Mouse (Mus musculus): Measurements from ENCODE around the gene Gm20388. TPM values are rescaled to one million over a fixed set of nuclear protein-coding genes. Genes with fewer than 3 reads are reported as not detected.

Gene Gm20388
- polyA plus RNA-seq, 1 experiment from 2014 or later = not detected

DNA sequence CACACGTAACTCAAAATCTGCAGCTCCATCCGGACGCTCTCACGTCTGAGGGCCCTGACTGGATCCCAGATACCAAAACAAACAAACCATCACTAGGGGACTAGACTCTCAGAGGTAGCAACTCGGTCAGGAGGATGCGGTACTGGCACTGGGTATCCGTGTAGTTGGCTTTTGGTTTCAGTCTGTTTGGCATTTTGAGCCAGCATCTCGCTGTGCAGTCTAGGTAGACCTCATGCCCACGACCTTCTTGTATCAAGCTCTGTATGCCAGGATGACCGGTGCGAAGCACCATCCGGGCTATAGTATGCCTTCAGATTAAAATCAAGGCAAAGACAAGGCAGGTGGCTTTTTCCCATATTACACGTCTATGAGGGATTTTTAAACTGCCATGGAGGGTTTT is 3916.9 kb downstream of the Gm20388 start:
- Histone ChIP-seq H3K36me3 (ENCODE audit: control insufficient read depth, insufficient read depth, low read length) (peaks cover 82% of the 10 kb centered on the region), H3K4me2 (ENCODE audit: low read length) (no peak overlapping the region), H3K27ac (replicated peaks in 1 of 2; ENCODE audit: control insufficient read depth in 1 of 2, insufficient read depth in 1 of 2, low read depth in 2 of 2, low read length in 2 of 2) (no peak overlapping the region), H3K4me1 (ENCODE audit: control insufficient read depth in 2 of 2, insufficient read depth in 2 of 2, low read length in 2 of 2) (no peaks in the 10 kb centered on the region), H3K9ac (ENCODE audit: low read length) (no peak overlapping the region), H3K9me3 (ENCODE audit: control insufficient read depth, low read length) (peaks cover 4% of the 10 kb centered on the region; the same call in 1 of the 2 replicates), H3K27me3 (ENCODE audit: control insufficient read depth, insufficient read depth, low read length) (no peaks in the 10 kb centered on the region), H3K4me3 (ENCODE audit: control insufficient read depth in 1 of 2, insufficient read depth in 1 of 2, low read depth in 1 of 2, low read length in 2 of 2) (no peak overlapping the region)
- ATAC-seq (ENCODE audit: insufficient number of reproducible peaks, insufficient read depth, low FRiP score, low read depth) = no peak
- WGBS = 87% methylated on average over 13 of the region's 13 CpGs

GRCm38 (mm10) chr8:123832757-123833156 is 3922.1 kb downstream of the Gm20388 start:
- Histone ChIP-seq H3K27ac (replicated peaks in 1 of 2; ENCODE audit: control insufficient read depth in 1 of 2, insufficient read depth in 1 of 2, low read depth in 2 of 2, low read length in 2 of 2) (no peak overlapping the region), H3K27me3 (ENCODE audit: control insufficient read depth, insufficient read depth, low read length) (no peaks in the 10 kb centered on the region), H3K36me3 (ENCODE audit: control insufficient read depth, insufficient read depth, low read length) (peaks cover 86% of the 10 kb centered on the region), H3K4me1 (ENCODE audit: control insufficient read depth in 2 of 2, insufficient read depth in 2 of 2, low read length in 2 of 2) (no peaks in the 10 kb centered on the region), H3K4me2 (ENCODE audit: low read length) (no peak overlapping the region), H3K4me3 (ENCODE audit: control insufficient read depth in 1 of 2, insufficient read depth in 1 of 2, low read depth in 1 of 2, low read length in 2 of 2) (no peak overlapping the region), H3K9ac (ENCODE audit: low read length) (no peak overlapping the region), H3K9me3 (ENCODE audit: control insufficient read depth, low read length) (no peaks in the 10 kb centered on the region)
- no peak for ATAC-seq (ENCODE audit: insufficient number of reproducible peaks, insufficient read depth, low FRiP score, low read depth)
- WGBS = 96% methylated on average over 4 of the region's 4 CpGs

GRCm38 (mm10) chr8:123835451-123835850 is 3924.8 kb downstream of the Gm20388 start:
- H3K4me2 ChIP-seq (ENCODE audit: low read length) = no peak overlapping the region
- ATAC-seq (ENCODE audit: insufficient number of reproducible peaks, insufficient read depth, low FRiP score, low read depth) = no peak
- WGBS = 50% methylated on average over 9 of the region's 9 CpGs
- H3K9me3 ChIP-seq (ENCODE audit: control insufficient read depth, low read length) = no peaks in the 10 kb centered on the region
- H3K27ac ChIP-seq (replicated peaks in 1 of 2; ENCODE audit: control insufficient read depth in 1 of 2, insufficient read depth in 1 of 2, low read depth in 2 of 2, low read length in 2 of 2) = no peak overlapping the region
- H3K4me3 ChIP-seq (ENCODE audit: control insufficient read depth in 1 of 2, insufficient read depth in 1 of 2, low read depth in 1 of 2, low read length in 2 of 2) = no peak overlapping the region
- no peak overlapping the region for H3K9ac ChIP-seq (ENCODE audit: low read length)
- H3K4me1 ChIP-seq (ENCODE audit: control insufficient read depth in 2 of 2, insufficient read depth in 2 of 2, low read length in 2 of 2) = no peaks in the 10 kb centered on the region
- no peaks in the 10 kb centered on the region for H3K27me3 ChIP-seq (ENCODE audit: control insufficient read depth, insufficient read depth, low read length)
- peaks cover 59% of the 10 kb centered on the region for H3K36me3 ChIP-seq (ENCODE audit: control insufficient read depth, insufficient read depth, low read length)

GRCm38 (mm10) chr8:123836354-123836753 is 3925.7 kb downstream of the Gm20388 start:
- Histone ChIP-seq H3K4me1 (ENCODE audit: control insufficient read depth in 2 of 2, insufficient read depth in 2 of 2, low read length in 2 of 2) (no peaks in the 10 kb centered on the region), H3K9me3 (ENCODE audit: control insufficient read depth, low read length) (no peaks in the 10 kb centered on the region), H3K4me3 (ENCODE audit: control insufficient read depth in 1 of 2, insufficient read depth in 1 of 2, low read depth in 1 of 2, low read length in 2 of 2) (no peak overlapping the region), H3K9ac (ENCODE audit: low read length) (no peak overlapping the region), H3K4me2 (ENCODE audit: low read length) (no peak overlapping the region), H3K27ac (replicated peaks in 1 of 2; ENCODE audit: control insufficient read depth in 1 of 2, insufficient read depth in 1 of 2, low read depth in 2 of 2, low read length in 2 of 2) (no peak overlapping the region), H3K36me3 (ENCODE audit: control insufficient read depth, insufficient read depth, low read length) (peaks cover 51% of the 10 kb centered on the region), H3K27me3 (ENCODE audit: control insufficient read depth, insufficient read depth, low read length) (no peaks in the 10 kb centered on the region)
- WGBS = 85% methylated on average over 6 of the region's 6 CpGs
- ATAC-seq (ENCODE audit: insufficient number of reproducible peaks, insufficient read depth, low FRiP score, low read depth) = no peak

- 64% methylated on average over 9 of the region's 9 CpGs for WGBS
- ATAC-seq (ENCODE audit: insufficient number of reproducible peaks, insufficient read depth, low FRiP score, low read depth) = no peak
- Histone ChIP-seq H3K4me1 (ENCODE audit: control insufficient read depth in 2 of 2, insufficient read depth in 2 of 2, low read length in 2 of 2) (no peaks in the 10 kb centered on the region), H3K9ac (ENCODE audit: low read length) (no peak overlapping the region), H3K27ac (replicated peaks in 1 of 2; ENCODE audit: control insufficient read depth in 1 of 2, insufficient read depth in 1 of 2, low read depth in 2 of 2, low read length in 2 of 2) (no peak overlapping the region), H3K36me3 (ENCODE audit: control insufficient read depth, insufficient read depth, low read length) (peaks cover 31% of the 10 kb centered on the region), H3K27me3 (ENCODE audit: control insufficient read depth, insufficient read depth, low read length) (no peaks in the 10 kb centered on the region), H3K9me3 (ENCODE audit: control insufficient read depth, low read length) (no peaks in the 10 kb centered on the region), H3K4me3 (ENCODE audit: control insufficient read depth in 1 of 2, insufficient read depth in 1 of 2, low read depth in 1 of 2, low read length in 2 of 2) (no peak overlapping the region), H3K4me2 (ENCODE audit: low read length) (no peak overlapping the region)
These were observed 3927.9 kb downstream of the Gm20388 start for GRCm38 (mm10) chr8:123838496-123838895.

DNA sequence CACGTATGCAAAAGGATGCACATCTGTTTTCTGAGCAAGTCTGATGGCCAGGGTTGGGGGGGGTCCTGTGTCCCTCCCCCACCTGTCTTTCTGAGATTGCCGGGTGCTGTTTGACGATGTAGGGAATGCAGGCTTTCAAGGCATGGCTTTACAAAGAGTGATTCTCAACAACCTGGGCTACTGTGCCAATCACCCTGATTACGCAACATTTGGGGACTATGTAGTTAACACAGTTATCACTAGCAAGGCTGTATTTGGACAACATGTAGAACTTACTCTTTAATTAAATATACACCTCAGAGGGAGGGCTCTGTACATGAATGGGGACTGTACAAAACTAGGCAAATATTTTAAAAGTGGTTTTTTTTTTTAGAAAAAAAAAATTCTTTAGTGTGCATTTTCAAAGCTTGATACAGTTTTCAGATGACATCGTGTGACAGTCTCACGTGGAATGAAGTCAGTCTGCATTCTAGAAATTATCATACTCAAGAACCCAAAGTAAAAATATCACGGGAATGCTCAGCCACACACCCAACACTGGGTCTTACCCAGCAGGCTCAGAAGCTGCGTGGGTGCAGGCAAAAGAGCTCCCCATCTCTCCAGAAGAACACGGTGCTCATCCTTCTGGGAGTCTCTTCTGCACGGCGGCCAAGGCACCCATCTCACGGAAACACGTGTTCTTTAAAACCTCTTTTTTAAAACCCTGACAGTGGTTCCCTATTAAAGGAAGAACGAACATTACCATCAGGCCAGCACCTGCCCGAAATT is 3930.1 kb downstream of the Gm20388 start:
- no peak overlapping the region for H3K4me3 ChIP-seq (ENCODE audit: control insufficient read depth in 1 of 2, insufficient read depth in 1 of 2, low read depth in 1 of 2, low read length in 2 of 2)
- no peak overlapping the region for H3K9ac ChIP-seq (ENCODE audit: low read length)
- H3K9me3 ChIP-seq (ENCODE audit: control insufficient read depth, low read length) = no peaks in the 10 kb centered on the region
- H3K4me1 ChIP-seq (ENCODE audit: control insufficient read depth in 2 of 2, insufficient read depth in 2 of 2, low read length in 2 of 2) = no peaks in the 10 kb centered on the region
- H3K27ac ChIP-seq (replicated peaks in 1 of 2; ENCODE audit: control insufficient read depth in 1 of 2, insufficient read depth in 1 of 2, low read depth in 2 of 2, low read length in 2 of 2) = no peak overlapping the region
- no peak for ATAC-seq (ENCODE audit: insufficient number of reproducible peaks, insufficient read depth, low FRiP score, low read depth)
- H3K36me3 ChIP-seq (ENCODE audit: control insufficient read depth, insufficient read depth, low read length) = peaks cover 8% of the 10 kb centered on the region; the same call in 1 of the 2 replicates
- no peaks in the 10 kb centered on the region for H3K27me3 ChIP-seq (ENCODE audit: control insufficient read depth, insufficient read depth, low read length)
- WGBS = 86% methylated on average over 15 of the region's 15 CpGs
- H3K4me2 ChIP-seq (ENCODE audit: low read length) = no peak overlapping the region

GRCm38 (mm10) chr8:123842086-123842485 is 3931.4 kb downstream of the Gm20388 start:
- Histone ChIP-seq H3K4me3 (ENCODE audit: control insufficient read depth in 1 of 2, insufficient read depth in 1 of 2, low read depth in 1 of 2, low read length in 2 of 2) (no peak overlapping the region), H3K27ac (replicated peaks in 1 of 2; ENCODE audit: control insufficient read depth in 1 of 2, insufficient read depth in 1 of 2, low read depth in 2 of 2, low read length in 2 of 2) (no peak overlapping the region), H3K4me1 (ENCODE audit: control insufficient read depth in 2 of 2, insufficient read depth in 2 of 2, low read length in 2 of 2) (no peaks in the 10 kb centered on the region), H3K36me3 (ENCODE audit: control insufficient read depth, insufficient read depth, low read length) (no peaks in the 10 kb centered on the region), H3K9me3 (ENCODE audit: control insufficient read depth, low read length) (no peaks in the 10 kb centered on the region), H3K9ac (ENCODE audit: low read length) (no peak overlapping the region), H3K27me3 (ENCODE audit: control insufficient read depth, insufficient read depth, low read length) (no peaks in the 10 kb centered on the region), H3K4me2 (ENCODE audit: low read length) (no peak overlapping the region)
- WGBS = 88% methylated on average over 12 of the region's 12 CpGs
- ATAC-seq (ENCODE audit: insufficient number of reproducible peaks, insufficient read depth, low FRiP score, low read depth) = no peak

DNA sequence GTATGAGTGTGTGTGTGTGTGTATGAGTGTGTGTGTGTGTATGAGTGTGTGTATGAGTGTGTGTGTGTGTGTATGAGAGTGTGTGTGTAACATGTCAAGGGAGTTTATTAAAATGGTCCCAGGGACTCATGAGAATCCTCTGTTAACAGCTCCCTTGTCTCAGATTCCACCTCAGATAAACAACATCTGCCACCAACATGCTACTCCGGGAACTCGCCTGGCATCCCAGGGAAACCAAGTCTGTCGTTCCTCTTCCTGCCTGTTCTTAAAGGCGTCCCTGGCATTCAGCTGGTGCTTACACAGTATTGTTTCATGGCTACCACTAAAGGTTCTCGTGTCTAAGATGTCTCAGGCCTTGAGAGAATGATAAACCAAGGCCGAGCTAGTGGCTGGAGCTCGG is 3933.7 kb downstream of the Gm20388 start:
- Histone ChIP-seq H3K4me1 (ENCODE audit: control insufficient read depth in 2 of 2, insufficient read depth in 2 of 2, low read length in 2 of 2) (no peaks in the 10 kb centered on the region), H3K9ac (ENCODE audit: low read length) (no peak overlapping the region), H3K36me3 (ENCODE audit: control insufficient read depth, insufficient read depth, low read length) (no peaks in the 10 kb centered on the region), H3K9me3 (ENCODE audit: control insufficient read depth, low read length) (no peaks in the 10 kb centered on the region), H3K4me2 (ENCODE audit: low read length) (no peak overlapping the region), H3K4me3 (ENCODE audit: control insufficient read depth in 1 of 2, insufficient read depth in 1 of 2, low read depth in 1 of 2, low read length in 2 of 2) (no peak overlapping the region), H3K27ac (replicated peaks in 1 of 2; ENCODE audit: control insufficient read depth in 1 of 2, insufficient read depth in 1 of 2, low read depth in 2 of 2, low read length in 2 of 2) (no peak overlapping the region), H3K27me3 (ENCODE audit: control insufficient read depth, insufficient read depth, low read length) (no peaks in the 10 kb centered on the region)
- no peak for ATAC-seq (ENCODE audit: insufficient number of reproducible peaks, insufficient read depth, low FRiP score, low read depth)
- 85% methylated on average over 7 of the region's 7 CpGs for WGBS

All from heart, embryonic 14.5 days (tissue).